Mouse (Mus musculus) MEL (cell line): Measurements from ENCODE around the gene Pcca. TPM values are rescaled to one million over a fixed set of nuclear protein-coding genes. Genes with fewer than 3 reads are reported as not detected.

Experiments
- DNase-seq: peaks from one replicate; pipeline ENCODE4 v3.0.0; 2011; ENCODE audit warnings: low read depth, low spot score
- H3K27ac ChIP-seq: 2 replicates; pipeline ENCODE4 v1.5.1; 2012; ENCODE audit warnings: low read depth, mild to moderate bottlenecking, control low read depth, low read length, moderate library complexity; ENCODE audit not compliant: control insufficient read depth
- H3K27me3 ChIP-seq, 2 experiments: fragments of 150-350 bp in 1 of 2; sonication (generic) in 1 of 2; 2 replicates each; pipeline ENCODE4 v1.6.1; 2012; ENCODE audit warnings: low read length in 2 of 2, mild to moderate bottlenecking in 2 of 2, improper control_type of control experiment in 1 of 2, moderate library complexity in 1 of 2; ENCODE audit not compliant: insufficient read depth in 2 of 2, control insufficient read depth in 1 of 2
- H3K36me3 ChIP-seq, 2 experiments: 2 replicates each; pipeline ENCODE4 v1.6.1; 2012 to 2014; ENCODE audit warnings: low read length in 2 of 2, improper control_type of control experiment in 1 of 2, inconsistent platforms in 1 of 2, mild to moderate bottlenecking in 1 of 2; ENCODE audit not compliant: insufficient read depth in 2 of 2, control insufficient read depth in 1 of 2
- H3K4me1 ChIP-seq, 2 experiments: fragments of 150-350 bp in 1 of 2; sonication (generic) in 1 of 2; 2 replicates each; pipeline ENCODE4 v1.6.1; 2012; ENCODE audit warnings: low read length in 2 of 2, improper control_type of control experiment in 1 of 2, mild to moderate bottlenecking in 1 of 2; ENCODE audit not compliant: insufficient read depth in 2 of 2, control insufficient read depth in 1 of 2
- H3K4me3 ChIP-seq, 2 experiments: fragments of 150-350 bp in 1 of 2; sonication (generic) in 1 of 2; 2 replicates each; pipeline ENCODE4 v1.5.1; 2012; ENCODE audit warnings: low read depth in 2 of 2, low read length in 2 of 2, mild to moderate bottlenecking in 2 of 2, moderate library complexity in 2 of 2, control low read depth in 1 of 2, improper control_type of control experiment in 1 of 2; ENCODE audit not compliant: control insufficient read depth in 1 of 2, insufficient read depth in 1 of 2
- H3K79me2 ChIP-seq: 2 replicates; pipeline ENCODE4 v1.6.1; 2012; ENCODE audit warnings: mild to moderate bottlenecking, low read length, moderate library complexity; ENCODE audit not compliant: control insufficient read depth, poor library complexity, insufficient read depth
- H3K9ac ChIP-seq: 2 replicates; pipeline ENCODE4 v1.6.1; 2012; ENCODE audit warnings: low read depth, mild to moderate bottlenecking, control low read depth, low read length, moderate library complexity; ENCODE audit not compliant: control insufficient read depth, poor library complexity, severe bottlenecking
- H3K9me3 ChIP-seq: fragments of 150-350 bp; sonication (generic); replicated peaks from 2 replicates; pipeline ENCODE4 v1.6.1; 2012; ENCODE audit warnings: mild to moderate bottlenecking, low read length, improper control_type of control experiment, moderate library complexity; ENCODE audit not compliant: insufficient read depth
- CHD1 ChIP-seq: IDR thresholded peaks from 2 replicates; pipeline ENCODE4 v1.6.1; 2012; ENCODE audit warnings: low read depth, mild to moderate bottlenecking, inconsistent platforms, low read length, improper control_type of control experiment
- CTCF ChIP-seq, 3 experiments: IDR thresholded peaks in 2 of 3; conservative IDR thresholded peaks in 1 of 3; 2 replicates each; pipeline ENCODE4 v1.5.1; 2011 to 2012; ENCODE audit warnings: low read length in 3 of 3, low read depth in 2 of 3, mild to moderate bottlenecking in 2 of 3, improper control_type of control experiment in 1 of 3, inconsistent platforms in 1 of 3, mixed read lengths in 1 of 3, moderate library complexity in 1 of 3; ENCODE audit not compliant: control insufficient read depth in 1 of 3, insufficient read depth in 1 of 3, poor library complexity in 1 of 3, severe bottlenecking in 1 of 3
- E2F4 ChIP-seq: IDR thresholded peaks from 2 replicates; pipeline ENCODE4 v1.6.1; 2011; ENCODE audit warnings: low read depth, low read length, improper control_type of control experiment, borderline replicate concordance
- ELF1 ChIP-seq: IDR thresholded peaks from 2 replicates; pipeline ENCODE4 v1.6.1; 2014; ENCODE audit warnings: low read depth, mild to moderate bottlenecking, inconsistent platforms, low read length, improper control_type of control experiment, moderate library complexity
- EP300 ChIP-seq, 2 experiments: IDR thresholded peaks; 2 replicates each; pipeline ENCODE4 v1.6.1; 2011; ENCODE audit warnings: improper control_type of control experiment in 2 of 2, low read length in 2 of 2, low read depth in 1 of 2, mild to moderate bottlenecking in 1 of 2
- GABPA ChIP-seq: IDR thresholded peaks from 2 replicates; pipeline ENCODE4 v1.6.1; 2012; ENCODE audit warnings: low read depth, mild to moderate bottlenecking, inconsistent platforms, low read length, improper control_type of control experiment, moderate library complexity
- GATA1 ChIP-seq: IDR thresholded peaks from 2 replicates; pipeline ENCODE4 v1.6.1; 2011; ENCODE audit warnings: low read depth, low read length, improper control_type of control experiment
- JUND ChIP-seq: IDR thresholded peaks from 2 replicates; pipeline ENCODE4 v1.6.1; 2011; ENCODE audit warnings: low read depth, mild to moderate bottlenecking, improper control_type of control experiment, low read length
- MAFK ChIP-seq: IDR thresholded peaks from 2 replicates; pipeline ENCODE4 v1.6.1; 2011; ENCODE audit warnings: low read depth, mild to moderate bottlenecking, low read length, improper control_type of control experiment, borderline replicate concordance
- MAX ChIP-seq: IDR thresholded peaks from 2 replicates; pipeline ENCODE4 v1.6.1; 2011; ENCODE audit warnings: low read length, improper control_type of control experiment
- MXI1 ChIP-seq: IDR thresholded peaks from 2 replicates; pipeline ENCODE4 v1.6.1; 2011; ENCODE audit warnings: mild to moderate bottlenecking, low read depth, low read length, improper control_type of control experiment
- MYC ChIP-seq: IDR thresholded peaks from 2 replicates; pipeline ENCODE4 v1.6.1; 2011; ENCODE audit warnings: low read depth, mild to moderate bottlenecking, low read length, improper control_type of control experiment, moderate library complexity
- NELFE ChIP-seq: IDR thresholded peaks from 2 replicates; pipeline ENCODE4 v1.6.1; 2011; ENCODE audit warnings: low read depth, low read length, improper control_type of control experiment
- NRF1 ChIP-seq: IDR thresholded peaks from 2 replicates; pipeline ENCODE4 v1.6.1; 2014; ENCODE audit warnings: low read depth, mild to moderate bottlenecking, inconsistent platforms, low read length, improper control_type of control experiment, moderate library complexity; ENCODE audit not compliant: poor library complexity, insufficient read depth, severe bottlenecking
- POLR2A ChIP-seq, 2 experiments: IDR thresholded peaks; 2 replicates each; pipeline ENCODE4 v1.6.1; 2011 to 2012; ENCODE audit warnings: low read length in 2 of 2, mild to moderate bottlenecking in 2 of 2, control low read depth in 1 of 2, improper control_type of control experiment in 1 of 2, low read depth in 1 of 2, moderate library complexity in 1 of 2; ENCODE audit not compliant: control insufficient read depth in 1 of 2, insufficient read depth in 1 of 2, poor library complexity in 1 of 2
- SIN3A ChIP-seq: IDR thresholded peaks from 2 replicates; pipeline ENCODE4 v1.6.1; 2012; ENCODE audit warnings: low read length, improper control_type of control experiment, inconsistent platforms
- TCF12 ChIP-seq: IDR thresholded peaks from 2 replicates; pipeline ENCODE4 v1.6.1; 2014; ENCODE audit warnings: low read depth, mild to moderate bottlenecking, inconsistent platforms, low read length, improper control_type of control experiment, moderate library complexity
- UBTF ChIP-seq: IDR thresholded peaks from 2 replicates; pipeline ENCODE4 v1.6.1; 2012; ENCODE audit warnings: low read depth, mild to moderate bottlenecking, inconsistent platforms, low read length, improper control_type of control experiment, moderate library complexity, borderline replicate concordance; ENCODE audit not compliant: insufficient read depth
- USF2 ChIP-seq, 2 experiments: IDR thresholded peaks; 2 replicates each; pipeline ENCODE4 v1.6.1; 2011 to 2012; ENCODE audit warnings: improper control_type of control experiment in 2 of 2, low read length in 2 of 2, borderline replicate concordance in 1 of 2, inconsistent platforms in 1 of 2, low read depth in 1 of 2, mild to moderate bottlenecking in 1 of 2; ENCODE audit not compliant: insufficient read depth in 1 of 2
- ZMIZ1 ChIP-seq: IDR thresholded peaks from 2 replicates; pipeline ENCODE4 v1.6.1; 2012; ENCODE audit warnings: low read depth, mild to moderate bottlenecking, inconsistent platforms, low read length, improper control_type of control experiment, moderate library complexity
- ZNF384 ChIP-seq: IDR thresholded peaks from 2 replicates; pipeline ENCODE4 v1.6.1; 2012; ENCODE audit warnings: low read depth, mild to moderate bottlenecking, inconsistent platforms, low read length, improper control_type of control experiment
- polyA plus RNA-seq, 2 experiments: library from polyadenylated mRNA; stranded (reverse) in 1 of 2; unstranded in 1 of 2; fragments of >175 nt in 1 of 2; fragments of >200 nt in 1 of 2; gene quantifications; 2 replicates each; pipeline versions ENCODE4 v1.2.1 to v1.2.4; 2012; ENCODE audit warnings: low replicate concordance in 2 of 2, low read depth in 1 of 2; ENCODE audit not compliant: insufficient read length in 2 of 2, insufficient read depth in 1 of 2, missing spikeins in 1 of 2
- total RNA-seq: library from RNA; depleted of rRNA; stranded (reverse); fragments of 300-350 nt; gene quantifications from 2 replicates; pipeline ENCODE4 v1.2.3, GENCODE M21; 2012

The Pcca gene
- total and polyA plus RNA-seq, 3 experiments, result 21.2 to 22.7 TPM; not detected in 1

- H3K9ac ChIP-seq, result no peak overlapping the region
- no peak for TF ChIP-seq USF2 (IDR thresholded peaks at IDR 0.05; ENCODE audit: borderline replicate concordance in 1 of 2, insufficient read depth in 1 of 2, low read depth in 1 of 2, low read length in 2 of 2)
- TF ChIP-seq UBTF, result no peak
- TF ChIP-seq NRF1, result no peak
- no peak for TF ChIP-seq GATA1
- no peak for TF ChIP-seq SIN3A
- no peak for TF ChIP-seq CHD1
- no peak for TF ChIP-seq MXI1
- TF ChIP-seq GABPA, result no peak
- TF ChIP-seq MYC, result no peak
- TF ChIP-seq ZMIZ1, result no peak
- no peak for TF ChIP-seq JUND
- TF ChIP-seq E2F4, result no peak
- TF ChIP-seq, all 39 proteins: peak for 0
- Histone ChIP-seq H3K36me3 (peaks cover 0 to 8% of the 10 kb centered on the region in 2 experiments; a peak in 2 of 4 replicates), H3K9me3 (no peaks in the 10 kb centered on the region), H3K4me3 (no peak overlapping the region), H3K4me1 (peaks cover 6 to 7% of the 10 kb centered on the region in 2 experiments; a peak in 3 of 4 replicates), H3K27me3 (no peaks in the 10 kb centered on the region), H3K27ac (no peak overlapping the region), H3K79me2 (no peaks in the 10 kb centered on the region)
- DNase-seq, result no peak
Observed at GRCm38 (mm10) chr14:122837018-122837417, 302.9 kb downstream of the Pcca start.

GRCm38 (mm10) chr14:122852506-122853057, 318.5 kb downstream of the Pcca start:
- Histone ChIP-seq H3K4me3 (no peak overlapping the region), H3K36me3 (peaks cover 0 to 6% of the 10 kb centered on the region in 2 experiments; a peak in 2 of 4 replicates), H3K4me1 (peaks cover 0 to 8% of the 10 kb centered on the region in 2 experiments; a peak in 2 of 4 replicates), H3K79me2 (no peaks in the 10 kb centered on the region), H3K27ac (no peak overlapping the region), H3K9me3 (no peaks in the 10 kb centered on the region), H3K9ac (no peak overlapping the region), H3K27me3 (no peaks in the 10 kb centered on the region)
- TF ChIP-seq ZNF384 (no peak), EP300 (IDR thresholded peaks at IDR 0.05; ENCODE audit: low read depth in 1 of 2, low read length in 2 of 2) (no peak), MAX (no peak), POLR2A (IDR thresholded peaks at IDR 0.05; ENCODE audit: control insufficient read depth in 1 of 2, insufficient read depth in 1 of 2, low read depth in 1 of 2, low read length in 2 of 2, poor library complexity in 1 of 2) (no peak), USF2 (IDR thresholded peaks at IDR 0.05; ENCODE audit: borderline replicate concordance in 1 of 2, insufficient read depth in 1 of 2, low read depth in 1 of 2, low read length in 2 of 2) (no peak), CHD1 (no peak), MAFK (no peak), E2F4 (no peak), TCF12 (no peak), CTCF (IDR thresholded peaks at IDR 0.05 in 2 of 3, conservative IDR thresholded peaks at IDR 0.05 in 1 of 3; ENCODE audit: control insufficient read depth in 1 of 3, insufficient read depth in 1 of 3, low read depth in 2 of 3, low read length in 3 of 3, poor library complexity in 1 of 3, severe bottlenecking in 1 of 3) (no peak), ELF1 (no peak), NELFE (no peak)
- DNase-seq, result no peak
